9 mouse cellular contexts compared by ENCODE assay signal in the genomic region with DNA sequence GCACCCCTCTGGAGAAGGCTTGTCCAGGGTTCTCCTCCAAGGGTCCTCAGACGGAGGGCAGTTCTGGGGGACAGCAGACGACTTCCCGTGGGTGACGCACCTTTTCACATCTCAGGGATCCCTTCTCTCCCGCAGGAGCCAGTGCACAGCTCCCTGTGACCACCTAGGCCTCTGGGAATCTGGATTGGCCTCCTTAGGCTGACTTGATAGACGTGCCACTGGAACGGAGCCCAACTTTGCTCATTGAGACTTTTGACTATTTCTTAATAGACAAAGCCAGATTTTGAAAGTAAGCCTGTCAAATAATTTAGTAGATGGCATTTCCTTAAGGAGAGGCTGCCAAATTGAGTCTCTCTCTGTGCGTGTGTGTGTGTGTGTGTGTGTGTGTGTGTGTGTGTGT. TPM values are rescaled to one million over a fixed set of nuclear protein-coding genes. Genes with fewer than 3 reads are reported as not detected.
DNase-seq lines count a peak whose midpoint lies in the region; ATAC-seq and TF ChIP-seq lines count a peak whose summit lies in the region.
"Had no signal": no experiment of that assay in that cellular context is flagged by ENCODE, and none has a peak within 500 bp of the region (broad histone marks: within the 10 kb centered on the region; RNA-seq: fewer than 3 reads in every experiment).

No protein-coding gene starts in this region.

- no peak for DNase-seq in heart, postnatal 36 days
- DNase-seq in kidney, postnatal 14 days = peak; percentile 38
- DNase-seq in midbrain, postnatal 0 days (ENCODE audit: low spot score) = peak; percentile 28
- no peak for DNase-seq in frontal cortex, postnatal 10 days (ENCODE audit: low spot score in 2 of 2)

- intact Hi-C loops in heart, postnatal 36 days (cut with DNase I) = loop anchor here (5.0 kb wide), 1 partner anchor 316 kb away; no protein-coding TSS in a partner anchor

- 43% methylated on average over 8 of the region's 8 CpGs for WGBS in heart, embryonic 14.5 days
- WGBS in forebrain, embryonic 13.5 days = 4% methylated on average over 8 of the region's 8 CpGs
- WGBS in midbrain, postnatal 0 days = 15% methylated on average over 8 of the region's 8 CpGs

- H3K27ac ChIP-seq in heart, embryonic 14.5 days (replicated peaks in 1 of 2; ENCODE audit: control insufficient read depth in 1 of 2, insufficient read depth in 1 of 2, low read depth in 2 of 2, low read length in 2 of 2) = peak overlapping the region in 1 of 2 experiments; percentile 77; a peak in 2 of 4 replicates
- H3K27ac ChIP-seq in forebrain, embryonic 13.5 days = peak overlapping the region; percentile 92
- H3K27ac ChIP-seq in midbrain, postnatal 0 days (ENCODE audit: low read depth, low read length) = no peak overlapping the region

- TF ChIP-seq CTCF in midbrain, postnatal 0 days (IDR thresholded peaks at IDR 0.05) = no peak

- H3K27me3 ChIP-seq in heart, embryonic 14.5 days (ENCODE audit: control insufficient read depth, insufficient read depth, low read length) = no peaks in the 10 kb centered on the region
- H3K27me3 ChIP-seq in forebrain, embryonic 13.5 days = peaks cover 7% of the 10 kb centered on the region; the same call in 1 of the 2 replicates
- H3K27me3 ChIP-seq in midbrain, postnatal 0 days (ENCODE audit: insufficient read depth, low read length) = peaks cover 4% of the 10 kb centered on the region; the same call in 1 of the 2 replicates

- H3K4me3 ChIP-seq in heart, embryonic 14.5 days (ENCODE audit: control insufficient read depth in 1 of 2, insufficient read depth in 1 of 2, low read depth in 1 of 2, low read length in 2 of 2) = peak overlapping the region; percentile 56 to 68
- H3K4me3 ChIP-seq in forebrain, embryonic 13.5 days = peak overlapping the region; percentile 84
- peak overlapping the region; percentile 69 for H3K4me3 ChIP-seq in midbrain, postnatal 0 days (ENCODE audit: low read depth, low read length)

- H3K4me1 ChIP-seq in heart, embryonic 14.5 days (ENCODE audit: control insufficient read depth in 2 of 2, insufficient read depth in 2 of 2, low read length in 2 of 2) = peaks cover 0 to 11% of the 10 kb centered on the region in 2 experiments; a peak in 2 of 4 replicates
- peaks cover 49% of the 10 kb centered on the region for H3K4me1 ChIP-seq in forebrain, embryonic 13.5 days
- no peaks in the 10 kb centered on the region for H3K4me1 ChIP-seq in midbrain, postnatal 0 days (ENCODE audit: insufficient read depth, low read length)

- ATAC-seq in heart, embryonic 14.5 days (ENCODE audit: insufficient number of reproducible peaks, insufficient read depth, low FRiP score, low read depth) = no peak
- no peak for ATAC-seq in forebrain, embryonic 13.5 days
- ATAC-seq in midbrain, postnatal 0 days (ENCODE audit: low FRiP score) = no peak
- no peak for ATAC-seq in cerebellum, adult (ENCODE audit: insufficient number of reproducible peaks, low FRiP score, low TSS enrichment)
- ATAC-seq in frontal cortex, adult (ENCODE audit: low TSS enrichment) = no peak

- H3K36me3 ChIP-seq in heart, embryonic 14.5 days (ENCODE audit: control insufficient read depth, insufficient read depth, low read length) = peaks cover 9% of the 10 kb centered on the region
- H3K36me3 ChIP-seq in forebrain, embryonic 13.5 days (ENCODE audit: poor library complexity, severe bottlenecking) = peaks cover 21% of the 10 kb centered on the region
- H3K36me3 ChIP-seq in midbrain, postnatal 0 days (ENCODE audit: insufficient read depth, low read length) = no peaks in the 10 kb centered on the region
- H3K36me3 ChIP-seq: G1E had no signal

- peak overlapping the region; percentile 78 for H3K9ac ChIP-seq in heart, embryonic 14.5 days (ENCODE audit: low read length)
- H3K9ac ChIP-seq in forebrain, embryonic 13.5 days = peak overlapping the region; percentile 93
- no peak overlapping the region for H3K9ac ChIP-seq in midbrain, postnatal 0 days (replicated peaks; ENCODE audit: low read length, poor library complexity, severe bottlenecking)

- peak overlapping the region; percentile 95 for H3K4me2 ChIP-seq in heart, embryonic 14.5 days (ENCODE audit: low read length)
- peak overlapping the region; percentile 77 for H3K4me2 ChIP-seq in forebrain, embryonic 13.5 days
- peak overlapping the region; percentile 76 for H3K4me2 ChIP-seq in midbrain, postnatal 0 days (ENCODE audit: low read depth, low read length, poor library complexity, severe bottlenecking)

- H3K9me3 ChIP-seq in heart, embryonic 14.5 days (ENCODE audit: control insufficient read depth, low read length) = no peaks in the 10 kb centered on the region
- no peaks in the 10 kb centered on the region for H3K9me3 ChIP-seq in forebrain, embryonic 13.5 days (replicated peaks)
- no peaks in the 10 kb centered on the region for H3K9me3 ChIP-seq in midbrain, postnatal 0 days (ENCODE audit: low read length)

RNA-seq across cellular contexts. Expression of gene Shisa2, which starts 1.6 kb away (rescaled TPM):
- 11.5 and 14.8 TPM in 2 replicates for polyA plus RNA-seq in heart, embryonic 14.5 days (2014; fragmentation: Nextera tagmentation; extraction: Ambion mirVana)
- total RNA-seq in heart, postnatal 36 days (2021) = under 1 TPM; 0.72 to 0.95 TPM
- 26.6 and 31.1 TPM in 2 replicates for polyA plus RNA-seq in forebrain, embryonic 13.5 days (2015; fragmentation: Nextera tagmentation; extraction: Ambion mirVana)
- total RNA-seq in midbrain, postnatal 0 days (2014; rRNA removed) = 15.1 and 21.0 TPM in 2 replicates
- 3.5 and 4.8 TPM in 2 replicates for polyA plus RNA-seq in midbrain, postnatal 0 days (2015; fragmentation: Nextera tagmentation; extraction: Ambion mirVana)

RNA-seq across cellular contexts. Expression of gene Cdadc1, which starts 29.0 kb away (rescaled TPM):
- polyA plus RNA-seq in heart, embryonic 14.5 days (2014; fragmentation: Nextera tagmentation; extraction: Ambion mirVana) = 32.1 and 36.9 TPM in 2 replicates
- total RNA-seq in heart, postnatal 36 days (2021) = 10 to 100 TPM; 45.0 to 46.5 TPM
- polyA plus RNA-seq in forebrain, embryonic 13.5 days (2015; fragmentation: Nextera tagmentation; extraction: Ambion mirVana) = 32.4 and 38.4 TPM in 2 replicates
- total RNA-seq in midbrain, postnatal 0 days (2014; rRNA removed) = 7.3 and 13.9 TPM in 2 replicates
- polyA plus RNA-seq in midbrain, postnatal 0 days (2015; fragmentation: Nextera tagmentation; extraction: Ambion mirVana) = 32.5 and 36.6 TPM in 2 replicates

Comparison
In these comparisons a context has a peak if more than half of its experiments do, and no peak if none do; other contexts are left out.
1. DNase-seq: peak in kidney, postnatal 14 days (single experiment) and midbrain, postnatal 0 days (single experiment); none in heart, postnatal 36 days (0 of 2) and frontal cortex, postnatal 10 days (0 of 2).
2. Peak in every context shown above with its lines, with median percentiles within 50 percentile points of each other: H3K4me2 ChIP-seq and H3K4me3 ChIP-seq.